Mouse (Mus musculus): ENCODE results near the gene Fkbp15. TPM values are rescaled to one million over a fixed set of nuclear protein-coding genes. Genes with fewer than 3 reads are reported as not detected.

The Fkbp15 gene
- polyA plus RNA-seq, 1 experiment = 26.4 TPM

GRCm38 (mm10) chr4:62254551-62254950 is 105.8 kb downstream of the Fkbp15 start:
- Histone ChIP-seq H3K27me3 (ENCODE audit: control insufficient read depth, insufficient read depth, low read length) (no peaks in the 10 kb centered on the region), H3K27ac (ENCODE audit: insufficient read depth, low read length) (no peak overlapping the region), H3K4me3 (replicated peaks; ENCODE audit: insufficient read depth, low read depth, low read length) (no peak overlapping the region), H3K4me1 (ENCODE audit: control insufficient read depth, insufficient read depth, low read length) (no peaks in the 10 kb centered on the region)
- no peak for DNase-seq
- TF ChIP-seq CTCF (IDR thresholded peaks at IDR 0.05; ENCODE audit: borderline replicate concordance, insufficient read depth, low read depth, low read length) (no peak), POLR2A (IDR thresholded peaks at IDR 0.05; ENCODE audit: borderline replicate concordance, insufficient read depth, low read length) (no peak)
- 75% methylated on average over 8 of the region's 8 CpGs for WGBS

GRCm38 (mm10) chr4:62251776-62252175 is 108.6 kb downstream of the Fkbp15 start:
- H3K4me1 ChIP-seq (ENCODE audit: control insufficient read depth, insufficient read depth, low read length) = no peaks in the 10 kb centered on the region
- no peak overlapping the region for H3K4me3 ChIP-seq (replicated peaks; ENCODE audit: insufficient read depth, low read depth, low read length)
- H3K27ac ChIP-seq (ENCODE audit: insufficient read depth, low read length) = no peak overlapping the region
- 86% methylated on average over 4 of the region's 4 CpGs for WGBS
- no peak for TF ChIP-seq CTCF (IDR thresholded peaks at IDR 0.05; ENCODE audit: borderline replicate concordance, insufficient read depth, low read depth, low read length)
- no peak for TF ChIP-seq POLR2A (IDR thresholded peaks at IDR 0.05; ENCODE audit: borderline replicate concordance, insufficient read depth, low read length)
- DNase-seq = no peak
- H3K27me3 ChIP-seq (ENCODE audit: control insufficient read depth, insufficient read depth, low read length) = no peaks in the 10 kb centered on the region

GRCm38 (mm10) chr4:62250896-62251544 is 109.3 kb downstream of the Fkbp15 start:
- Histone ChIP-seq H3K27ac (ENCODE audit: insufficient read depth, low read length) (no peak overlapping the region), H3K4me3 (replicated peaks; ENCODE audit: insufficient read depth, low read depth, low read length) (no peak overlapping the region), H3K4me1 (ENCODE audit: control insufficient read depth, insufficient read depth, low read length) (no peaks in the 10 kb centered on the region), H3K27me3 (ENCODE audit: control insufficient read depth, insufficient read depth, low read length) (no peaks in the 10 kb centered on the region)
- 35% methylated on average over 3 of the region's 3 CpGs for WGBS
- TF ChIP-seq POLR2A (IDR thresholded peaks at IDR 0.05; ENCODE audit: borderline replicate concordance, insufficient read depth, low read length) (no peak), CTCF (IDR thresholded peaks at IDR 0.05; ENCODE audit: borderline replicate concordance, insufficient read depth, low read depth, low read length) (no peak)
- DNase-seq = no peak

Other genes with a start within 250 kb of the Fkbp15 start
- gene Mup21, start 209.7 kb downstream of the Fkbp15 start, polyA plus RNA-seq (2012; rRNA removed) = not detected in 2 replicates
- 9.6 and 10.1 TPM in 2 replicates for gene Zfp37, start 129.5 kb downstream of the Fkbp15 start, polyA plus RNA-seq (2012; rRNA removed)
- 16.9 and 18.2 TPM in 2 replicates for gene Slc31a2, start 98.0 kb downstream of the Fkbp15 start, polyA plus RNA-seq (2012; rRNA removed)
- 20.8 and 24.1 TPM in 2 replicates for gene Slc31a1, start 179 bp upstream of the Fkbp15 start, polyA plus RNA-seq (2012; rRNA removed)
- gene Cdc26, start 48.1 kb upstream of the Fkbp15 start, polyA plus RNA-seq (2012; rRNA removed) = 55.0 and 65.8 TPM in 2 replicates
- 20.4 and 21.2 TPM in 2 replicates for gene Prpf4, start 48.2 kb upstream of the Fkbp15 start, polyA plus RNA-seq (2012; rRNA removed)
- gene Rnf183, start 74.7 kb upstream of the Fkbp15 start, polyA plus RNA-seq (2012; rRNA removed) = 0.07 TPM in 1 of 2 replicates, not detected in the other
- 3.1 and 3.9 TPM in 2 replicates for gene Wdr31, start 110.3 kb upstream of the Fkbp15 start, polyA plus RNA-seq (2012; rRNA removed)
- gene Bspry, start 119.5 kb upstream of the Fkbp15 start, polyA plus RNA-seq (2012; rRNA removed) = 1.2 and 1.3 TPM in 2 replicates
- gene Hdhd3, start 142.9 kb upstream of the Fkbp15 start, polyA plus RNA-seq (2012; rRNA removed) = 9.3 and 9.7 TPM in 2 replicates
- gene Alad, start 159.4 kb upstream of the Fkbp15 start, polyA plus RNA-seq (2012; rRNA removed) = 64.4 and 72.3 TPM in 2 replicates
- 31.0 and 34.5 TPM in 2 replicates for gene Pole3, start 164.5 kb upstream of the Fkbp15 start, polyA plus RNA-seq (2012; rRNA removed)
- 0.52 and 0.72 TPM in 2 replicates for gene 4933430I17Rik, start 164.8 kb upstream of the Fkbp15 start, polyA plus RNA-seq (2012; rRNA removed)
- gene Rgs3, start 199.3 kb upstream of the Fkbp15 start, polyA plus RNA-seq (2012; rRNA removed) = 92.7 and 97.5 TPM in 2 replicates